Comparison of ENCODE assay signal across 8 mouse cellular contexts in the genomic region with DNA sequence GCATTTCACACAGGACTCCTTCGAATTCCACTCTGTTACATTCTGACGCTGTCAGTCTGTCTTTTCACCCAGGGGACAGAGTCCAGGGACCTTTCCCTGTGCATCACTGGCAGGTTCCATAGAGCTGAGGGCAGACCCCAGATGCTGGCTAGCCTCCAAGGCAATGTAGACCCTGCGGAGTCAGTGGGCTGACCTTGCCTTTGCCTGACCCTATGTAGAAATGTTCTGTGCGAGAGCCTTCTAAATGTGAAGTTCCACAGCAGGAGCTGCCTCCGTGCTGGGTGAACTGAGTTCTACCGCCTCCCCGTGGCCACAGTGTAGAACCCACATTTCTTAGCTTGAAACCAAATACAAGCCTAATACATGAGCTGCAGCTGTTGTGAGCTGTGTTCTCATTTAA. TPM values are rescaled to one million over a fixed set of nuclear protein-coding genes. Genes with fewer than 3 reads are reported as not detected.
DNase-seq lines count a peak whose midpoint lies in the region; ATAC-seq and TF ChIP-seq lines count a peak whose summit lies in the region.
"Had no signal": no experiment of that assay in that cellular context is flagged by ENCODE, and none has a peak within 500 bp of the region (broad histone marks: within the 10 kb centered on the region; RNA-seq: fewer than 3 reads in every experiment).

No protein-coding gene starts in this region.

- no peak overlapping the region for H3K9ac ChIP-seq in lung, embryonic 16.5 days (ENCODE audit: low read length)
- H3K9ac ChIP-seq: limb, embryonic 15.5 days had no signal

- no peak overlapping the region for H3ac ChIP-seq in C2C12 (ENCODE audit: control insufficient read depth, insufficient read length, low read depth)

- WGBS in large intestine, adult 2 months: 38% methylated on average over 7 of the region's 7 CpGs
- 27% methylated on average over 7 of the region's 7 CpGs for WGBS in lung, embryonic 16.5 days

- H3K36me3 ChIP-seq in C2C12 (ENCODE audit: control insufficient read depth, insufficient read depth): no peaks in the 10 kb centered on the region
- no peaks in the 10 kb centered on the region; the same call in 1 of the 2 replicates for H3K36me3 ChIP-seq in lung, embryonic 16.5 days (ENCODE audit: control insufficient read depth, insufficient read depth, low read length)

- H3K4me1 ChIP-seq in lung, embryonic 16.5 days (replicated peaks; ENCODE audit: control insufficient read depth, insufficient read depth, low read length): no peaks in the 10 kb centered on the region
- H3K4me1 ChIP-seq: limb, embryonic 15.5 days had no signal

- intact Hi-C loops in gastrocnemius, postnatal 36 days (cut with DNase I): loop anchor here (2.0 kb wide), 1 partner anchor 247 kb away; no protein-coding TSS in a partner anchor

- no peaks in the 10 kb centered on the region for H3K27me3 ChIP-seq in C2C12 (ENCODE audit: control insufficient read depth, insufficient read depth, insufficient read length)
- no peaks in the 10 kb centered on the region for H3K27me3 ChIP-seq in lung, embryonic 16.5 days (ENCODE audit: control insufficient read depth, insufficient read depth, low read depth, low read length)
- H3K27me3 ChIP-seq: limb, embryonic 15.5 days had no signal

- H3K27ac ChIP-seq in lung, embryonic 16.5 days (ENCODE audit: low read length): no peak overlapping the region
- H3K27ac ChIP-seq: limb, embryonic 15.5 days had no signal

- H3K79me3 ChIP-seq in C2C12 (ENCODE audit: low read depth): no peaks in the 10 kb centered on the region

- no peak overlapping the region for H3K4me3 ChIP-seq in C2C12 (ENCODE audit: insufficient read depth, poor library complexity, severe bottlenecking)
- no peak overlapping the region for H3K4me3 ChIP-seq in lung, embryonic 16.5 days (ENCODE audit: low read length)
- H3K4me3 ChIP-seq: limb, embryonic 15.5 days had no signal

- ATAC-seq in lung, embryonic 16.5 days (ENCODE audit: low read depth): peak; percentile 41; the same call in 1 of the 2 replicates

- DNase-seq in MN1 (ENCODE audit: low spot score): peak; percentile 56
- DNase-seq in cerebellum, postnatal 10 days: peak; percentile 80 to 81
- DNase-seq in gastrocnemius, postnatal 36 days: peak; percentile 45 to 49
- peak; percentile 8 for DNase-seq in large intestine, adult 2 months (ENCODE audit: low read depth, low spot score)
- peak; percentile 80 for DNase-seq in right cerebral cortex, postnatal 4 days

- no peaks in the 10 kb centered on the region for H3K9me3 ChIP-seq in lung, embryonic 16.5 days (ENCODE audit: control insufficient read depth, low read length)
- H3K9me3 ChIP-seq: limb, embryonic 15.5 days had no signal

- no peak overlapping the region for H3K4me2 ChIP-seq in lung, embryonic 16.5 days (ENCODE audit: low read depth, low read length)
- H3K4me2 ChIP-seq: limb, embryonic 15.5 days had no signal

- no peaks in the 10 kb centered on the region for H3K79me2 ChIP-seq in C2C12 (ENCODE audit: control insufficient read depth, insufficient read depth)

- peak; percentile 43 for TF ChIP-seq CTCF in C2C12 (IDR thresholded peaks at IDR 0.05; ENCODE audit: control insufficient read depth, insufficient read depth, insufficient read length)

TF ChIP-seq in C2C12, 6 proteins besides CTCF, POLR2A, EP300 and RAD21:
- no peak for TF ChIP-seq USF1 (IDR thresholded peaks at IDR 0.05; ENCODE audit: low read depth)
- TF ChIP-seq MYOD1 (IDR thresholded peaks at IDR 0.05; ENCODE audit: control insufficient read depth, insufficient read length, low read depth): no peak
- no peak for TF ChIP-seq CEBPB (IDR thresholded peaks at IDR 0.05; ENCODE audit: low read depth)
- TF ChIP-seq MAX (IDR thresholded peaks at IDR 0.05): no peak
- TF ChIP-seq FOSL1 (IDR thresholded peaks at IDR 0.05; ENCODE audit: insufficient read depth, low read length, poor library complexity, severe bottlenecking): no peak

RNA-seq across cellular contexts. Expression of gene Zbtb34, which starts 28.9 kb away (rescaled TPM):
- polyA plus RNA-seq in C2C12 (2012; fragmentation: generic; extraction: Trizol): 1.6 TPM
- total RNA-seq in gastrocnemius, postnatal 36 days (2021): 1 to 10 TPM; 4.1 to 4.9 TPM
- 2.9 and 5.2 TPM in 2 replicates for polyA plus RNA-seq in large intestine, adult 2 months (2012; rRNA removed)
- polyA plus RNA-seq in lung, embryonic 16.5 days (2015; fragmentation: Nextera tagmentation; extraction: Ambion mirVana): 8.0 and 9.3 TPM in 2 replicates

RNA-seq across cellular contexts. Expression of gene Ralgps1, which starts 30.9 kb away (rescaled TPM):
- polyA plus RNA-seq in C2C12 (2012; fragmentation: generic; extraction: Trizol): 0.47 TPM
- total RNA-seq in gastrocnemius, postnatal 36 days (2021): 1 to 10 TPM; 2.3 TPM
- polyA plus RNA-seq in large intestine, adult 2 months (2012; rRNA removed): 3.7 and 8.5 TPM in 2 replicates
- 5.2 and 5.3 TPM in 2 replicates for polyA plus RNA-seq in lung, embryonic 16.5 days (2015; fragmentation: Nextera tagmentation; extraction: Ambion mirVana)

Comparison
In these comparisons a context has a peak if more than half of its experiments do, and no peak if none do; other contexts are left out.
1. DNase-seq: peak in every context shown above with its lines; median percentile 80 in cerebellum, postnatal 10 days; 80 in right cerebral cortex, postnatal 4 days; 56 in MN1; 47 in gastrocnemius, postnatal 36 days; 8 in large intestine, adult 2 months.